Mouse (Mus musculus) layer of hippocampus, postnatal 10 days (tissue): ENCODE data around the gene Ttc23l. TPM values are rescaled to one million over a fixed set of nuclear protein-coding genes. Genes with fewer than 3 reads are reported as not detected.

Experiments
- DNase-seq, 2 experiments: peaks; one replicate each; pipeline ENCODE4 v3.0.0; 2021; ENCODE audit warnings: low spot score in 2 of 2
- long read RNA-seq: library from polyadenylated mRNA; stranded (forward); transcript quantifications from one replicate; pipeline ENCODE4 v2.0.0, GENCODE M21; 2023
- total RNA-seq, 2 experiments: library from RNA; stranded (reverse); gene quantifications; 2 replicates each; pipeline ENCODE4 v1.2.3; 2021

Gene Ttc23l
- total RNA-seq: not detected
- long read RNA-seq: 0 reads

DNA sequence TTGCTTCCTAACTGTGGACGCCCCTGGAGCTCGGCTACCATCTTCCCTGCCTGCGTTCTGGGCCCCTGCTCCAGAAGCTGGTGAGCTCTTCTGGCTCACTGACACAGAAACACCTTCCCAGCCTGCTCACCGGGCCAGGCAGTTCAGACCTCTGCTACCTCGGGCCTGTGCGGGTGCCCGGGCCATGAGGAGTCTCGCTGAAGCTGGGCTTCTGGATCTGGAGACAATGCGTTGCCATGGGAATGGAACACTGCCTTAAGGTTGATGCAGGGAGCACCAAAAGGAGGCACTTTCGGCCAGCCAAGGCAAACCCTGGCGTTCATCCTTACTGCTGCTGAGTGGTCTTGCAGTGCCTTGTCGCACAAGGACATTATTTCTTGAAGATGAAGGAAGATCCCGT lies at the start of gene Ttc23l:
Ttc23l (minus strand) TSS at position 204 of the 400 bp plus-strand sequence.
- no peak for DNase-seq

DNA sequence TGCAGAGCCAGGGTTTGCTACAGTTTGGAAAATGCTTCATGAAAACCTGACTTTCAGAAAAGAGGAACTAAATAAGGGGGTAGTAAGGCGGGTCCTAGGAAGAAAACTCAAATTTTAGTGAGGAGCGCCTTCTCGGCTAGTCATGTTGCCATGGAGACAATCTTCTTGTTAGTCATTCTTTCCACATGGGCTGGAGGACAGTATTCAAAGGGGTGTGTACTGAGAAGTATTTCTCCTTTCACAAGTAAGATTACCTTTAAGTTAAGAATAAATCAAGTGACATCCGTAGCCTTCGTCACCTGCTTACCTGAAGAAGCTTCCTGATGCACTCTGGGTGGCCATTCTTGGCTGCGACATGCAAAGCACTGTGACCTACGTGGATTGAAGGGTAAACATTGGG lies 40.9 kb upstream of the Ttc23l start:
- DNase-seq: no peak

DNA sequence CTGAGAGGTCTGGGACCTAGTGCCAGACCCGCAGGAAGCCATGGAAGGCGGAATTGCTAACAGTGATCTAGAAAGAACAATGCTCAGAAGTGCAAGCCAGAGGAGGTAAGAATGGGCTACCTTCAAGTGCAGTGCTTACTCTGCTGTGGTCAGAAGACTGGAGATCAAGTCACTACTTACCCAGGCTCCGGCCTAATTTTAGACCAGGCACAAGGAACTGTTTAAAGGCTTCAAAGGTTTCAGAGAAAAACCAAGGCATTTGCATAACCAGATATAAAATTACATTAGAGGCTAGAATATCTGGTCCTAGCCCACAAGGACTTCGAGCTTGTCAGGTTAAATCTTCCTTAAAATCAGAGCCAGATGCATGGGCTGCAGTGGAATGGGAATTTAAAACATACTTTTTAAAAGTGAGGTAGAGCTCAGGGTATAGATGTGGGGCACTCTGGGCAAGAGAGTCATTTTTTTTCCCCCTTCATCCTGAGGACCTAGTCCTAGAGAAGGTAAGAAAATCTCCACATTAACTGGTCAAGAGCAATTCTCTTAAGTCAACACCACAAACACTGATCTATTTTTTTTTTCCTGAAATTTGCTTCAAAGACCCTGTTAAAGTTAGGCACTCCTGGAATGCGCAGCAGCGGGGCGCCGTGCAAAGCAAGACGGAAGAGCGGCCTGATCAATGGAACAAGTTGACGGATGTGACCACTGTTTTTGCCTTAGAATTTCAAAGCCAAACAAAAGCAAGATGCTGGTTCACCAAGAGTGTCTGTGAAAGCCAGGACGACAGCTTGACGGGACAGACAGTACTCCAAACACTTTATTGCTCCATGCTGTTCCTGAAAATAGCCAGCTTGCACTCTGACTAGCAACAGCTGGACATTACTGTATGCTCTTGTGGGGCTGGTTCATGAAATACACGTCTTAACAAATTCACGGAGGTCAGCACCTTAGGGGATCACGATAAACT lies 40.1 kb upstream of the Ttc23l start:
- DNase-seq: no peak

- DNase-seq: no peak
Observed at GRCm38 (mm10) chr15:10596871-10597270, 38.4 kb upstream of the Ttc23l start.

DNA sequence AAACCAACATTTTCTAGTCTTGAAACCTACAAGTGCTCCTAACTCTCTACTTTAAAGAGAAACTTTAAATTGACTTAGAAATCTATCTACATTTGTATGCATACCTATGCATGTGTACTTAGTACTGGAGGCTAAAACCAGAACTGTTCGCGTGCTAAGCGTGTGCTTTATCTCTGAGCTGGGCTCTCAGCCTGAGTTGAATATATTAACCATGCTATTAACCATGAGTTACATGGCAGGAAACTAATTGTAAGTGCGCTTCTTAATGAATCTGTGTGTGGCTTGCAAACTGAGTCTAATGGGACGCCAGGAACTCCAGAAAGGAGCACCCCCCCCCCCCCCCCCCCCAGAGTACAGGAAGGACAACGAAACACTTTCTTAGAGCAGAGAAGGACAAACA lies 36.9 kb upstream of the Ttc23l start:
- DNase-seq: no peak

- DNase-seq: no peak
Observed at GRCm38 (mm10) chr15:10594910-10595309, 36.4 kb upstream of the Ttc23l start.

DNA sequence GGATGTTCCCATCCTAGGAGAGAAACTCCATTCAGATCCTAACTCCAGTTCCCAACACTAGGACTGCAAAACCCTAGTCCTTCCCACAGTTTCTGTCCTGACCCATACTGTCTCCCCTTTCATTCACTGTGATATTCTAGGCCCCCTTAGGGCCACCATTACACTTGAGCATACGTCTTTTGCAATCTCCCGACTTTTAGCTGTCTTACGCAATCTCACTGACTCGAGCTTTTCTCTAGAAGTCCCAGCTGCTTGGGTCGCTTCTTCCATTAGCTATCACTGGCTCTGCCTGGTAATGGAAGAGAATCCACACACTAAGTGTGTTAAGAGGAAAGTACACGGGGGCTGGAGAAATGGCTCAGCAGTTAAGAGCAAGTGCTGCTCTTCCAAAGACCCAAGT lies 34.6 kb upstream of the Ttc23l start:
- no peak for DNase-seq

DNA sequence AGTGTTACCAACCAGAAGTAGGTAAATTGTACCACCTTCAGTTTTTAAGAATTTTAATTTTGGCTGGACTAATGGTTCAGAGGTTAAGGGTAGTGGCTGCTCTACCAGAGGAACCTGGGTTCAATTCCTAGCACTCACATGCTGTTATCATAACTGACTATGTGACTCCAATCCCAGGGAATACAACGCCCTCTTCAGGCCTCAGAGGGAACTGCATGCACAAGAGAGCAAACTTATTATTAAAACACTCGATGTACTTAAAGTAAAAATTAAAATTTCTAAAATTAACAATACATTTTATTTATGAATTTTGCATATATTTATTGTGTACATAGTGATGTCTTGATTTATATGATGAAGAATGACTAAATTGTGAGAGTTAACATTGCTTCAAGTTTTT lies 28.1 kb upstream of the Ttc23l start:
- DNase-seq: no peak

DNA sequence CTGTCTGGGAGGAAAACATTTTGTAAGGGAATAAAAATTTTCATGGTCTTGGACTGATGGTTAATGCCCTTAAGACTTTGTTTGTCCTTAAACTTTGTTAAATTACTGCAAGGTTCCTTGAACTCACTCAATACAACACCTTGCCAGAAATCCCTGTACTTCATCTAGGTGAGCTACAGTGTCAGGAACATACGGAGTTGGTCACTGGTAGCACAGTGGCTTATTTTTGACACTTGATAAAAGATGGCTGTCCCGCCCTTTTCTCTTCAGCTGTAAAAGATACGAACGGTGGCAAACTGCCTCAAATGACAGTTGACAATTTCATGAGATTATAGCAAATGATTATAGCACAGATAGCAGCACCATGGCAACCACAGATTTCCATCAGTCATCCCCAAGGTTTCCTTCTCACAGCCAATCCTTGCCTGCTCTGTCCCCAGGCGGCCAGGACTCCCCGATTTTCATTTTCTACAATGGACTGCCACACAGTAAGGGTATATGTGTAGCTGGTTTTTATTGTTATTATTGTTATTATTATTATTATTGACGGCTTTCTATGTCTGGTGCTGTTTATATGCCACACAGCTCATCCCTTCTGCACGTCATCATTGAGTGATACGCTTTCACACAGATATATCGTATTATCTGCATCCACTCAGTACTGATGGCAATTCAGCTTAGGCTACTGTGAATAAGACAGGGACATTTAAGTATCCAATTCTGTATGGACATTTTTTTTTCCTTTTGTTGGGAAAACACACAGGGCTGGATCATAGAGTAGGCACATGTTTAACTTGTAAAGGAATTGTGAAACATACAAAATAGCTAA lies 26.1 kb upstream of the Ttc23l start:
- DNase-seq: no peak

- peak; percentile 50 to 51 for DNase-seq
Observed at GRCm38 (mm10) chr15:10583408-10583807, 24.9 kb upstream of the Ttc23l start.

- DNase-seq: no peak
Observed at GRCm38 (mm10) chr15:10579159-10579558, 20.7 kb upstream of the Ttc23l start.

DNA sequence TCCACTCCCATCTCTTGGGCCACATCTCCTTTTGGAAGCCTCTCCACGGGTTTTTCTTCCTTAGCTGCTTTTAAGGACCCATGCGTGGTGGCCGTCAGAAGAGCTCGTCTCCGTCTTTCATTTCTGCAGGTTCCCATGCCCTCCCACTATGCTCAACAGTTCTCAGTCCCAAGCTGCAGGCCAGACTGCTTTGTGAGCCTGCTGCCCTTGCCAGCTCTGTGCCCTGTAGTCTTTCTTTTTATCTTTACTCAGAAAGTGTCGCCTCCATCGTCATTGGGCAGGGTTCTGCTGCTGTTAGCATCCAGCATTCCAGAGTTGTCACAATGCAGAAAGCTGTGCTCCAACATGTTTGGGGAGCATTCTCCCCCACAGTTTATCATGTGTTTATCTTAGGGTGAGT lies 8.0 kb upstream of the Ttc23l start:
- DNase-seq: no peak

DNA sequence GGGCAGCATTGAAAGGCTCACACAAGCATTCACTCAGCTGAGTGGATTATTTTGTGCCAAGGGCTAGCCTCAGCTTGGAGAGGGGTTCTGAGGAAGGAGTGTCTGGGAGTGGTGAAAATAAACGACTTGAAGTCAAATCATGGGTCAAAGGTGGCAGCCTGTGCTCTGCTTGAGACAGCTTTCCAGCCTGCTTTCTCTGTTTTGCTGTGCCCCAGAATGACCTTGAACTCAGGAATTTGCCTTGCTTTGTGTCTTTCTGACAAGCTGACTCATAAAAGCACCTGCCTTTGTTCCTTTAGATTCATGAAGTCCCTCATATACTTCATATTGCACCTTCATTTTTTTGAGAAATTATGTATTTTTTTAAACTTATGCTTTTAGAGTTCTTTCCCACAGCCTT lies 5.7 kb upstream of the Ttc23l start:
- no peak for DNase-seq

DNA sequence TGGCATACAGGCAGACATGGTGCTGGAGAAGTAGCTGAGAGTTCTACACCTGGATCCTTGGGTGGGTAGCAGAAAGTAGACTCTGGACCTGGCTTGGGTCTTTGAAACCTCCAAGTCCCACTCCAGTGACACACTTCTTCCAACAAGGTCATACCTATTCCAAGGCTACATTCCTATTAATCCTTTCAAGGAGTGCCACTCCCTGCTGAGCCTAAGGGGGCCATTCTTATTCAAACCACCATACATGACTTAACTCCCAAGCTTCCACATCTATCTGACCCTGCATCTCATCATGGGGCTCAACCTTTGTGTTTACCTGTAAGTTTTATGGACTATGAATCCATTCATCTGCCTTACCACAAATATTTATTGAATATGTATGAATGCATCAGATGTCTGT lies 3.8 kb upstream of the Ttc23l start:
- no peak for DNase-seq

DNA sequence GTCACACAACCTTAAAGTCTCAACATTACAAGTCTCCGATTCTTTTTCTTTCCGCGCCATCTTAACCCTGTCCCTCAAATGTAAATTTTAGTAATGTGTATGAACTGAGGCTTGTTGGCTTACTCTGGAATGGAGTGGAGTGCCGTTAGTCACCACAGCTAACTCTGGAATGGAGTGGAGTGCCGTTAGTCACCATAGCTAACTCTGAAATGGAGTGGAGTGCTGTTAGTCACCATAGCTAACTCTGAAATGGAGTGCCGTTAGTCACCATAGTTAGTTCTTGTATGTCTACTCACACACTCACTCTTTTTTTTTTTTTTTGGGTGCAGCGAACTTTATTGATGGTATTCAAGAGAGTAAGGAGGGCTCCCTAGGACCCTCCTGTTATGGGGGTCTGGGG lies 1.5 kb upstream of the Ttc23l start:
- no peak for DNase-seq

- DNase-seq: no peak
Observed at GRCm38 (mm10) chr15:10554336-10554735, 4.1 kb downstream of the Ttc23l start.

GRCm38 (mm10) chr15:10540271-10541088 lies 18.0 kb downstream of the Ttc23l start:
- no peak for DNase-seq

DNA sequence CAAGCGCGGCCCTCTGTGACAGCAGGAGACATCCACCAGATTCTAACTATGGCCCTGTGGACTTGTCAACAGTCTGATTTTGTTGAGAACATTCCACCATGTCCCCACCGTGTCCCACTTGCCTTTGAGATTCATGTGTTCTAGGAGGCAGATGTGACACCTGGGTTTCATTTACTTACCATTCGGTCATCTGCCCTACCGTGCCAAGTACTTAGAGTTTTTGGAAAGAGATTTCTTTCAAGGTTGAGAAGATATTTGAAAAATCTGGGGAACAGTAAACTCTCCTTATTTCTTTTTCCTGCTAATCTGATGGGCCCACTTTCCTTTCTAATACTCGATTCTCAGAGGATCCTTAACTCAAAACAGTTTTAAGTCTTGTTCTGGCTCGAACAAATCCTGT lies 22.5 kb downstream of the Ttc23l start:
- no peak for DNase-seq

GRCm38 (mm10) chr15:10534591-10534990 lies 23.9 kb downstream of the Ttc23l start:
- no peak for DNase-seq

- DNase-seq: peak in 1 of 2 experiments; percentile 8
Observed at GRCm38 (mm10) chr15:10533361-10533760, 25.1 kb downstream of the Ttc23l start.

GRCm38 (mm10) chr15:10531352-10531751 lies 27.1 kb downstream of the Ttc23l start:
- DNase-seq: no peak
